Mouse (Mus musculus): ENCODE data around the gene Slc47a2. TPM values are rescaled to one million over a fixed set of nuclear protein-coding genes. Genes with fewer than 3 reads are reported as not detected.

Slc47a2 gene
- polyA plus RNA-seq, 1 experiment from 2014 or later = not detected

- no peaks in the 10 kb centered on the region for H3K4me1 ChIP-seq (ENCODE audit: control insufficient read depth, insufficient read depth, low read length)
- DNase-seq (ENCODE audit: low spot score) (no peak), ATAC-seq (ENCODE audit: insufficient number of reproducible peaks, low FRiP score, low TSS enrichment, low read depth) (no peak)
These were observed 21.6 kb downstream of the Slc47a2 start for GRCm38 (mm10) chr11:61320904-61321687.

DNA sequence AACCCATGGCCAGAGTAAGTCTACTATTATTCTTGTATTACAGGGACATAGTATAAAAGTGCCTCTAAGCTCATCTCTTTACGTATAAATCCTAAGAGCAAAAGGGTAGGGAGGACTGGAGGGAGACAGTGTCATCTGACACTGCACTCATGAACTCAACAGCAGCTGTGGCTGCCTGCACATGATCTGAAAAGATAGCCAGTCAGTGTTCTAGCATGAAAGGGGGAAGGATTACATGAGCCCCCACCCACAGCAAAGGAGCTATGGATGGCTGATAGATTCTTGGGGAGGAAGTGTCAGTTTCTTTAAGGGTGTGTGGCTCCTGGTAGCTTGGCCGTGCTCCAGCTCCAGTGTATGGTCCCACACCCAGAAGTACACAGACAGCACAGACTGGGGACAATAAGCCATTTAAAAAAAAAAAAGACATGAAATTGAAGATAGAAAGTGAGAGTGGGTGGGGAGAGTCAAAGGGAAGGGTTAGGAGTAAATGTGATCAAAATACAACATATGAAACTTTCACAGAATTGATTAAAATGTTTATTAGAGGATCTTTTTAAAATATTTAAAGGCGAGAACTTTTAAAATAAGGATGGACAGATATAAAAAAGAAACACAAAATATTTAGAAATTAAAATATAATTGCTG is 22.6 kb downstream of the Slc47a2 start:
- whole genome bisulfite sequencing = 72% methylated on average over 3 of the region's 3 CpGs
- Histone ChIP-seq H3K27ac (replicated peaks; ENCODE audit: low read depth, low read length) (no peak overlapping the region), H3K27me3 (ENCODE audit: control insufficient read depth, insufficient read depth, low read length) (no peaks in the 10 kb centered on the region), H3K4me3 (ENCODE audit: low read depth, low read length) (no peak overlapping the region), H3K36me3 (ENCODE audit: control insufficient read depth, insufficient read depth, low read length) (no peaks in the 10 kb centered on the region), H3K4me1 (ENCODE audit: control insufficient read depth, insufficient read depth, low read length) (no peaks in the 10 kb centered on the region), H3K9me3 (ENCODE audit: control insufficient read depth, low read length) (no peaks in the 10 kb centered on the region), H3K4me2 (ENCODE audit: low read depth, severe bottlenecking) (no peak overlapping the region), H3K9ac (ENCODE audit: low read length) (no peak overlapping the region)
- ATAC-seq (ENCODE audit: insufficient number of reproducible peaks, low FRiP score, low TSS enrichment, low read depth) (no peak), DNase-seq (ENCODE audit: low spot score) (no peak)

More at GRCm38 (mm10) chr11:61320904-61321687, 21.6 kb downstream of the Slc47a2 start:
- Histone ChIP-seq H3K27ac (replicated peaks; ENCODE audit: low read depth, low read length) (no peak overlapping the region), H3K9ac (ENCODE audit: low read length) (no peak overlapping the region), H3K27me3 (ENCODE audit: control insufficient read depth, insufficient read depth, low read length) (no peaks in the 10 kb centered on the region), H3K9me3 (ENCODE audit: control insufficient read depth, low read length) (no peaks in the 10 kb centered on the region), H3K36me3 (ENCODE audit: control insufficient read depth, insufficient read depth, low read length) (no peaks in the 10 kb centered on the region), H3K4me3 (ENCODE audit: low read depth, low read length) (no peak overlapping the region), H3K4me2 (ENCODE audit: low read depth, severe bottlenecking) (no peak overlapping the region)
- 77% methylated on average over 10 of the region's 10 CpGs for WGBS

DNA sequence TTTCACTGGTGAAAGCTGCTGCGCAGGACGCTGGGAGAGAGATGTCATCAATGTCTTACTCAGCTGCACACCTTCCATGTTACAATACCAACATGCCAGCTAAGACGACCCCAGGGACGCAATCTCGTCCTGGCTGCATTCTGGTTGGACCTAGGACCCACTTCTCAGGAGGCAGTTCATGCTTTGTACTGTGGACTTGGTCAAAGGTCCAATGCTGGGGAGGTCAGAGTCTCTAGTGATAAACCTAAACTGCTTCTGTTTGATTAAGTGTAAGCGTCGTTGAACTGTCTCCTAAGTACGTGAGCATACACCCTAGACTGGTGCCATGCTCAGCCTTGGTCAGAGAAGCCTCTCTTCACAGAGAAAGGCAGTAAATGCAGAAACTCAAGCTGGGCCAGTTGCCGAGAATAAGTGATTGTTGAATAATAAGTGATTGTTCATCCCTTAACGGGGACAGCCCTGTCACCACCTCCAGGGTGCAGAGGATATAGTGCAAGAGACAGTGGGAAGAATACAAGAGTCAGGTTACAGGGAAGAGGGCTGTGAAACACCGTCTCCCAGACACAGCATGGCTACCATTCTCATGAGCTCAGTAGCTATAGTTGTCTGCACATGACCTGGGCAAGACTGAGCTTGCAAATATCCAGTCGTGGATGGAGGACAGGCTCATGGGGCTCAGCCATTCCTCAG is 23.3 kb downstream of the Slc47a2 start:
- no peak overlapping the region for H3K9ac ChIP-seq (ENCODE audit: low read length)
- 65% methylated on average over 12 of the region's 12 CpGs for WGBS
- H3K4me2 ChIP-seq (ENCODE audit: low read depth, severe bottlenecking) = no peak overlapping the region
- H3K4me3 ChIP-seq (ENCODE audit: low read depth, low read length) = no peak overlapping the region
- H3K4me1 ChIP-seq (ENCODE audit: control insufficient read depth, insufficient read depth, low read length) = no peaks in the 10 kb centered on the region
- no peaks in the 10 kb centered on the region for H3K9me3 ChIP-seq (ENCODE audit: control insufficient read depth, low read length)
- ATAC-seq (ENCODE audit: insufficient number of reproducible peaks, low FRiP score, low TSS enrichment, low read depth) (no peak), DNase-seq (ENCODE audit: low spot score) (no peak)
- no peaks in the 10 kb centered on the region for H3K36me3 ChIP-seq (ENCODE audit: control insufficient read depth, insufficient read depth, low read length)
- no peak overlapping the region for H3K27ac ChIP-seq (replicated peaks; ENCODE audit: low read depth, low read length)
- H3K27me3 ChIP-seq (ENCODE audit: control insufficient read depth, insufficient read depth, low read length) = no peaks in the 10 kb centered on the region

GRCm38 (mm10) chr11:61316864-61317263 is 25.8 kb downstream of the Slc47a2 start:
- no peak for ATAC-seq (ENCODE audit: insufficient number of reproducible peaks, low FRiP score, low TSS enrichment, low read depth)
- Histone ChIP-seq H3K27me3 (ENCODE audit: control insufficient read depth, insufficient read depth, low read length) (no peaks in the 10 kb centered on the region), H3K4me2 (ENCODE audit: low read depth, severe bottlenecking) (no peak overlapping the region), H3K9me3 (ENCODE audit: control insufficient read depth, low read length) (no peaks in the 10 kb centered on the region), H3K36me3 (ENCODE audit: control insufficient read depth, insufficient read depth, low read length) (no peaks in the 10 kb centered on the region), H3K4me1 (ENCODE audit: control insufficient read depth, insufficient read depth, low read length) (no peaks in the 10 kb centered on the region), H3K27ac (replicated peaks; ENCODE audit: low read depth, low read length) (no peak overlapping the region), H3K4me3 (ENCODE audit: low read depth, low read length) (no peak overlapping the region), H3K9ac (ENCODE audit: low read length) (no peak overlapping the region)
- DNase-seq (ENCODE audit: low spot score) = no peak
- 77% methylated on average over 2 of the region's 2 CpGs for WGBS

GRCm38 (mm10) chr11:61310321-61310720 is 32.3 kb downstream of the Slc47a2 start:
- ATAC-seq (ENCODE audit: insufficient number of reproducible peaks, low FRiP score, low TSS enrichment, low read depth) = no peak
- H3K27me3 ChIP-seq (ENCODE audit: control insufficient read depth, insufficient read depth, low read length) = no peaks in the 10 kb centered on the region
- no peaks in the 10 kb centered on the region for H3K9me3 ChIP-seq (ENCODE audit: control insufficient read depth, low read length)
- H3K4me3 ChIP-seq (ENCODE audit: low read depth, low read length) = no peak overlapping the region
- 67% methylated on average over 7 of the region's 7 CpGs for WGBS
- no peak overlapping the region for H3K4me2 ChIP-seq (ENCODE audit: low read depth, severe bottlenecking)
- H3K9ac ChIP-seq (ENCODE audit: low read length) = no peak overlapping the region
- no peak for DNase-seq (ENCODE audit: low spot score)
- H3K4me1 ChIP-seq (ENCODE audit: control insufficient read depth, insufficient read depth, low read length) = no peaks in the 10 kb centered on the region
- no peak overlapping the region for H3K27ac ChIP-seq (replicated peaks; ENCODE audit: low read depth, low read length)
- H3K36me3 ChIP-seq (ENCODE audit: control insufficient read depth, insufficient read depth, low read length) = no peaks in the 10 kb centered on the region

GRCm38 (mm10) chr11:61309831-61310230 is 32.8 kb downstream of the Slc47a2 start:
- Histone ChIP-seq H3K9me3 (ENCODE audit: control insufficient read depth, low read length) (no peaks in the 10 kb centered on the region), H3K9ac (ENCODE audit: low read length) (no peak overlapping the region), H3K27me3 (ENCODE audit: control insufficient read depth, insufficient read depth, low read length) (no peaks in the 10 kb centered on the region), H3K36me3 (ENCODE audit: control insufficient read depth, insufficient read depth, low read length) (no peaks in the 10 kb centered on the region), H3K4me3 (ENCODE audit: low read depth, low read length) (no peak overlapping the region), H3K27ac (replicated peaks; ENCODE audit: low read depth, low read length) (no peak overlapping the region), H3K4me2 (ENCODE audit: low read depth, severe bottlenecking) (no peak overlapping the region), H3K4me1 (ENCODE audit: control insufficient read depth, insufficient read depth, low read length) (no peaks in the 10 kb centered on the region)
- ATAC-seq (ENCODE audit: insufficient number of reproducible peaks, low FRiP score, low TSS enrichment, low read depth) = no peak
- 64% methylated on average over 12 of the region's 12 CpGs for WGBS
- DNase-seq (ENCODE audit: low spot score) = no peak

DNA sequence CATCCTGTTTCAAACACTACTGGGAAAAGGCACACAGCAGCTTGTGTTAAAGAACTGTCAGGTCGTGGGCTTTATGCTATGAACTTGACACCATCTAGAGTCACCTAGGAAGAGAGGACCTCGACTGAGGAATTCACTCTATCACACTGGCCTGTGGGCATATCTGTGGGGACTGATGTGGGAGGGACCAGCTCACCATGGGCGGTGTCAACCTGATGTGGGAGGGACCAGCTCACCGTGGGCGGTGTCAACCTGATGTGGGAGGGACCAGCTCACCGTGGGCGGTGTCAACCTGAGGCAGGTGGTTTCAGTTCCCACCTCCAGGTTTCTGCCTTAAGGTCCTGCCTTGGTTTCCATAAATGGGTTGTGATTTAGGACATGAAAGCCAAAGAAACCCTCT is 34.9 kb downstream of the Slc47a2 start:
- H3K4me3 ChIP-seq (ENCODE audit: low read depth, low read length) = no peak overlapping the region
- 39% methylated on average over 7 of the region's 7 CpGs for WGBS
- DNase-seq (ENCODE audit: low spot score) (no peak), ATAC-seq (ENCODE audit: insufficient number of reproducible peaks, low FRiP score, low TSS enrichment, low read depth) (no peak)
- H3K9ac ChIP-seq (ENCODE audit: low read length) = no peak overlapping the region
- H3K36me3 ChIP-seq (ENCODE audit: control insufficient read depth, insufficient read depth, low read length) = no peaks in the 10 kb centered on the region
- no peak overlapping the region for H3K4me2 ChIP-seq (ENCODE audit: low read depth, severe bottlenecking)
- no peak overlapping the region for H3K27ac ChIP-seq (replicated peaks; ENCODE audit: low read depth, low read length)
- no peaks in the 10 kb centered on the region for H3K27me3 ChIP-seq (ENCODE audit: control insufficient read depth, insufficient read depth, low read length)
- H3K4me1 ChIP-seq (ENCODE audit: control insufficient read depth, insufficient read depth, low read length) = no peaks in the 10 kb centered on the region
- H3K9me3 ChIP-seq (ENCODE audit: control insufficient read depth, low read length) = no peaks in the 10 kb centered on the region

DNA sequence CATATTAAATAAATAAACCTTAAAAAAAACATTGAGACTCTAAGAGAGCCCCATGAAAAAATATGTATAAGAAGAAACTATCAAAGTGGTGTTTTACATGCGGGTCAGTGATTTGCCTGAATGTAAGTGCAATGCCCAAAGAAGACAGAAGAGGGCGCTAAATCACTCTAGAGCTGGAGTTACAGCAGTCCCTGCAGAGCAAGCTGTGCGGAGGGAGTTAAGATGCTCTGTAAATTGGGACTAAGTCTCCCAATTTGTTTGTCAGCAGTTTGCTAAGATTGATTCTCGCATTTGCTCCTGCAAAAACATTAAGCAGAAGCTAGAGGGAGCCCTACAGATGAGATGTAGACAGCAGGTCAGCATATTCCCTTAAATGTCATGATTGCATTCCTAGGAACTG is 37.3 kb downstream of the Slc47a2 start:
- Histone ChIP-seq H3K4me2 (ENCODE audit: low read depth, severe bottlenecking) (no peak overlapping the region), H3K4me1 (ENCODE audit: control insufficient read depth, insufficient read depth, low read length) (no peaks in the 10 kb centered on the region), H3K27me3 (ENCODE audit: control insufficient read depth, insufficient read depth, low read length) (no peaks in the 10 kb centered on the region), H3K27ac (replicated peaks; ENCODE audit: low read depth, low read length) (no peak overlapping the region), H3K9ac (ENCODE audit: low read length) (no peak overlapping the region), H3K4me3 (ENCODE audit: low read depth, low read length) (no peak overlapping the region), H3K36me3 (ENCODE audit: control insufficient read depth, insufficient read depth, low read length) (no peaks in the 10 kb centered on the region), H3K9me3 (ENCODE audit: control insufficient read depth, low read length) (no peaks in the 10 kb centered on the region)
- ATAC-seq (ENCODE audit: insufficient number of reproducible peaks, low FRiP score, low TSS enrichment, low read depth) (no peak), DNase-seq (ENCODE audit: low spot score) (no peak)
- 81% methylated on average over 4 of the region's 4 CpGs for whole genome bisulfite sequencing

All from limb, embryonic 11.5 days (tissue).